In the genomic region with DNA sequence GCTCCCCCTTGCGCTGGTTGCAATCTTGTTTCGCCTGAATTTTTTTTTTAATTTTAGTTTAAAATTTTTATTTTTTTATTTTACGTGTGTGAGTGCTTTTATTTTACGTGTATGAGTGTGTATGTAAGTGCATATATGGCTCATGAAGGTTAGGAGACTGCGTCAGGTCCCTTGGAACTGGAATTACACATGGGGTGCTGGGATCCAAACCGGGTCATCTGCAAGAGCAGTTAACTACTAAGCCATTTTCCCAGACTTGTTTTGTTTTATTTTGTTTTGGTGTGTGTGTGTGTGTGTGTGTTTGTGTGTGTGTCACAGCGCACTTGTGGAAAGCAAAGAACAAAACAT, we compare ENCODE assay signal across 8 mouse cellular contexts. TPM values are rescaled to one million over a fixed set of nuclear protein-coding genes. Genes with fewer than 3 reads are reported as not detected.
DNase-seq lines count a peak whose midpoint lies in the region; ATAC-seq and TF ChIP-seq lines count a peak whose summit lies in the region.

No protein-coding gene starts in this region.

- H3K4me3 ChIP-seq in heart, embryonic 14.5 days (ENCODE audit: control insufficient read depth in 1 of 2, insufficient read depth in 1 of 2, low read depth in 1 of 2, low read length in 2 of 2): peak overlapping the region; percentile 76 to 83
- peak overlapping the region; percentile 92 for H3K4me3 ChIP-seq in G1E (ENCODE audit: low read depth, low read length)
- peak overlapping the region; percentile 89 for H3K4me3 ChIP-seq in hindbrain, embryonic 12.5 days
- H3K4me3 ChIP-seq in midbrain, embryonic 12.5 days: peak overlapping the region; percentile 86

- H3K4me1 ChIP-seq in heart, embryonic 14.5 days (ENCODE audit: control insufficient read depth in 2 of 2, insufficient read depth in 2 of 2, low read length in 2 of 2): peaks cover 18 to 21% of the 10 kb centered on the region in 2 experiments
- H3K4me1 ChIP-seq in G1E (ENCODE audit: insufficient read depth, low read depth, low read length): peaks cover 70% of the 10 kb centered on the region
- peaks cover 17% of the 10 kb centered on the region for H3K4me1 ChIP-seq in hindbrain, embryonic 12.5 days
- H3K4me1 ChIP-seq in midbrain, embryonic 12.5 days: peaks cover 21% of the 10 kb centered on the region

- WGBS in heart, embryonic 14.5 days: 36% methylated on average over 7 of the region's 7 CpGs
- WGBS in hindbrain, embryonic 12.5 days: 36% methylated on average over 7 of the region's 7 CpGs
- WGBS in midbrain, embryonic 12.5 days: 45% methylated on average over 7 of the region's 7 CpGs

- no peaks in the 10 kb centered on the region for H3K9me3 ChIP-seq in heart, embryonic 14.5 days (ENCODE audit: control insufficient read depth, low read length)
- no peaks in the 10 kb centered on the region for H3K9me3 ChIP-seq in G1E (replicated peaks)
- H3K9me3 ChIP-seq in hindbrain, embryonic 12.5 days (replicated peaks): no peaks in the 10 kb centered on the region
- H3K9me3 ChIP-seq in midbrain, embryonic 12.5 days: no peaks in the 10 kb centered on the region

- no peak for DNase-seq in heart, postnatal 4 days
- DNase-seq in G1E (ENCODE audit: low spot score): no peak
- DNase-seq in adrenal gland, postnatal 25 days: no peak
- DNase-seq in urinary bladder, adult 18-20 months (ENCODE audit: low spot score in 2 of 2): no peak
- DNase-seq in layer of hippocampus, adult 8-10 months (ENCODE audit: low spot score in 2 of 2): no peak

- no peaks in the 10 kb centered on the region for H3K27me3 ChIP-seq in heart, embryonic 14.5 days (ENCODE audit: control insufficient read depth, insufficient read depth, low read length)
- no peaks in the 10 kb centered on the region for H3K27me3 ChIP-seq in G1E (ENCODE audit: insufficient read depth, low read length)
- H3K27me3 ChIP-seq in hindbrain, embryonic 12.5 days: no peaks in the 10 kb centered on the region
- no peaks in the 10 kb centered on the region for H3K27me3 ChIP-seq in midbrain, embryonic 12.5 days

- no peak for TF ChIP-seq CTCF in G1E (IDR thresholded peaks at IDR 0.05; ENCODE audit: low read depth, low read length)

- H3K4me2 ChIP-seq in heart, embryonic 14.5 days (ENCODE audit: low read length): peak overlapping the region; percentile 88
- H3K4me2 ChIP-seq in hindbrain, embryonic 12.5 days (replicated peaks): peak overlapping the region; percentile 82
- peak overlapping the region; percentile 88 for H3K4me2 ChIP-seq in midbrain, embryonic 12.5 days (replicated peaks)

- 0 out of 4 replicates have a peak overlapping the region, but pooled peaks of 1 of the 2 experiments have one; percentile 21 for H3K27ac ChIP-seq in heart, embryonic 14.5 days (replicated peaks in 1 of 2; ENCODE audit: control insufficient read depth in 1 of 2, insufficient read depth in 1 of 2, low read depth in 2 of 2, low read length in 2 of 2)
- peak overlapping the region; percentile 81 for H3K27ac ChIP-seq in hindbrain, embryonic 12.5 days
- H3K27ac ChIP-seq in midbrain, embryonic 12.5 days (replicated peaks): no peak overlapping the region

- H3K36me3 ChIP-seq in heart, embryonic 14.5 days (ENCODE audit: control insufficient read depth, insufficient read depth, low read length): no peaks in the 10 kb centered on the region
- H3K36me3 ChIP-seq in G1E (replicated peaks): peaks cover 36% of the 10 kb centered on the region
- H3K36me3 ChIP-seq in hindbrain, embryonic 12.5 days: 0 out of 2 replicates have a peak, but pooled peaks cover 5% of the 10 kb centered on the region
- H3K36me3 ChIP-seq in midbrain, embryonic 12.5 days: 0 out of 2 replicates have a peak, but pooled peaks cover 7% of the 10 kb centered on the region

- no peak for ATAC-seq in heart, embryonic 14.5 days (ENCODE audit: insufficient number of reproducible peaks, insufficient read depth, low FRiP score, low read depth)
- ATAC-seq in G1E (ENCODE audit: extremely low read depth, insufficient number of reproducible peaks, low FRiP score, poor library complexity, severe bottlenecking): no peak
- peak; percentile 27; the same call in 1 of the 2 replicates for ATAC-seq in hindbrain, embryonic 12.5 days (ENCODE audit: low FRiP score)
- ATAC-seq in midbrain, embryonic 12.5 days (ENCODE audit: low FRiP score, low read depth): peak; percentile 36; the same call in 1 of the 2 replicates

- H3K9ac ChIP-seq in heart, embryonic 14.5 days (ENCODE audit: low read length): peak overlapping the region; percentile 80
- H3K9ac ChIP-seq in hindbrain, embryonic 12.5 days: peak overlapping the region; percentile 87; the same call in 1 of the 2 replicates
- 0 out of 2 replicates have a peak overlapping the region, but pooled peaks have one; percentile 85 for H3K9ac ChIP-seq in midbrain, embryonic 12.5 days (replicated peaks)

RNA-seq across cellular contexts. Expression of a gene that starts 0.4 kb away (rescaled TPM):
- polyA plus RNA-seq in heart, embryonic 14.5 days (2014; fragmentation: Nextera tagmentation; extraction: Ambion mirVana): 18.6 and 19.8 TPM in 2 replicates
- 1 to 10 TPM; 9.3 TPM for total RNA-seq in heart, postnatal 4 days (2021)
- total RNA-seq in G1E (2014; fragmentation: Nextera tagmentation) (50.4 and 59.4 TPM in 2 replicates), G1E (2017) (15.5 and 17.0 TPM in 2 replicates)
- 128 and 181 TPM in 2 replicates for polyA plus RNA-seq in G1E (2012)
- 44.3 and 45.1 TPM in 2 replicates for polyA plus RNA-seq in hindbrain, embryonic 12.5 days (2016; fragmentation: Nextera tagmentation; extraction: Ambion mirVana)
- 47.1 and 48.9 TPM in 2 replicates for polyA plus RNA-seq in midbrain, embryonic 12.5 days (2016; fragmentation: Nextera tagmentation; extraction: Ambion mirVana)
- 33.1 and 33.7 TPM in 2 replicates for total RNA-seq in adrenal gland, postnatal 25 days (2021)
- total RNA-seq in layer of hippocampus, adult 8-10 months (2022): 10 to 100 TPM in 3 of 4 experiments, 1 to 10 TPM in 1; 9.5 to 13.3 (median 11.7) TPM

RNA-seq across cellular contexts. Expression of a gene that starts 31.8 kb away (rescaled TPM):
- 33.0 and 33.4 TPM in 2 replicates for polyA plus RNA-seq in heart, embryonic 14.5 days (2014; fragmentation: Nextera tagmentation; extraction: Ambion mirVana)
- 10 to 100 TPM; 33.0 to 34.4 TPM for total RNA-seq in heart, postnatal 4 days (2021)
- total RNA-seq in G1E (2014; fragmentation: Nextera tagmentation) (8.5 and 17.7 TPM in 2 replicates), G1E (2017) (13.4 and 14.0 TPM in 2 replicates)
- polyA plus RNA-seq in G1E (2012): 17.1 and 20.2 TPM in 2 replicates
- 38.9 and 40.7 TPM in 2 replicates for polyA plus RNA-seq in hindbrain, embryonic 12.5 days (2016; fragmentation: Nextera tagmentation; extraction: Ambion mirVana)
- 40.6 and 45.3 TPM in 2 replicates for polyA plus RNA-seq in midbrain, embryonic 12.5 days (2016; fragmentation: Nextera tagmentation; extraction: Ambion mirVana)
- 32.9 and 44.8 TPM in 2 replicates for total RNA-seq in adrenal gland, postnatal 25 days (2021)
- 10 to 100 TPM; 24.6 to 28.3 (median 26.9) TPM for total RNA-seq in layer of hippocampus, adult 8-10 months (2022)

RNA-seq across cellular contexts. Expression of a gene that starts 31.9 kb away (rescaled TPM):
- polyA plus RNA-seq in heart, embryonic 14.5 days (2014; fragmentation: Nextera tagmentation; extraction: Ambion mirVana): 191 TPM in 2 replicates
- 10 to 100 TPM; 78.3 to 85.3 TPM for total RNA-seq in heart, postnatal 4 days (2021)
- total RNA-seq in G1E (2014; fragmentation: Nextera tagmentation) (13.5 and 31.8 TPM in 2 replicates), G1E (2017) (50.5 and 63.3 TPM in 2 replicates)
- polyA plus RNA-seq in G1E (2012): 108 and 114 TPM in 2 replicates
- 19.5 and 21.9 TPM in 2 replicates for polyA plus RNA-seq in hindbrain, embryonic 12.5 days (2016; fragmentation: Nextera tagmentation; extraction: Ambion mirVana)
- polyA plus RNA-seq in midbrain, embryonic 12.5 days (2016; fragmentation: Nextera tagmentation; extraction: Ambion mirVana): 13.5 and 22.0 TPM in 2 replicates
- 381 and 451 TPM in 2 replicates for total RNA-seq in adrenal gland, postnatal 25 days (2021)
- 10 to 100 TPM in 2 of 4 experiments, 1 to 10 TPM in 2; 7.0 to 23.0 (median 12.5) TPM for total RNA-seq in layer of hippocampus, adult 8-10 months (2022)

Comparison
In these comparisons a context has a peak if more than half of its experiments do, and no peak if none do; other contexts are left out.
1. ATAC-seq: peak in hindbrain, embryonic 12.5 days (single experiment) and midbrain, embryonic 12.5 days (single experiment); none in heart, embryonic 14.5 days (single experiment) and G1E (single experiment).
2. Peak in every context shown above with its lines, with median percentiles within 50 percentile points of each other: H3K4me2 ChIP-seq, H3K4me3 ChIP-seq and H3K9ac ChIP-seq.